Mouse (Mus musculus) embryonic fibroblast, embryonic 13.5 days (primary cell): ENCODE results near the gene Vps4a.

Source experiments
- CTCF ChIP-seq: IDR thresholded peaks from 2 replicates; pipeline ENCODE4 v1.5.1; 2011; ENCODE audit warnings: mild to moderate bottlenecking, control low read depth, low read length, moderate library complexity, borderline replicate concordance; ENCODE audit not compliant: insufficient read depth
- POLR2A ChIP-seq: IDR thresholded peaks from 2 replicates; pipeline ENCODE4 v1.6.1; 2011; ENCODE audit warnings: low read depth, mild to moderate bottlenecking, control low read depth, low read length, moderate library complexity

DNA sequence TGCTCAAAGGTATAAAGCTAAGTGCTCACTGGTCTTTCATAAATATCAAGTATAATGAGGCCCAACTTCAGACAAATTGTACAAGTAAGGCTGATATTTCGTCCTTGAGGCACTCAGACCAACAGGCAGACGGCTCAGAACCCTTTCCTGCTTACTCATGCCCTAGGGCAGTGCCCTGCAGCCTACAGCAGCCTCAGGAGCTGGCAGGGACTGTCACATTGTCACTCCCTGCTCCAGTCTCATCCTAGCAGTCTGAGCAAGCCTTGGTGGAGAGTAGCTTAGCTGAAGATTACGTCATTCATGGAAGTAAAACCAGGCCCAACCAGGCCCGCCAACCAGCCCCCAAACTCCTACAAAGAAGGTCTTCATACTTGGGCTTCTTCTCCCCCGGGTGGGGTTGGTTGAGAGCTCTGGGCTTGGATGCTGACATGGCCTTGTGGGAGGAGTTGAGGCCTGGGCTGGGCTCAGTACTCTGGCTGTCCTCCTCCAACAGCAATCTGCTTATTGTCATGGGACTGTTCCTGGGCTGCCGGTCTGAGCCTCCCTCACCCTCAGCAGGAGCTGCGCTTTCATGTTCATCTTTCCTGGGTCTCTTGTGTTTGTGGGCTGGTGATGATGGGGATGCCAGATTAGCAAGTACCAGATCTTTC is 45.3 kb downstream of the Vps4a start:
- TF ChIP-seq CTCF (no peak), POLR2A (no peak)
